Mouse (Mus musculus): ENCODE data around the gene Ccdc169.

DNA sequence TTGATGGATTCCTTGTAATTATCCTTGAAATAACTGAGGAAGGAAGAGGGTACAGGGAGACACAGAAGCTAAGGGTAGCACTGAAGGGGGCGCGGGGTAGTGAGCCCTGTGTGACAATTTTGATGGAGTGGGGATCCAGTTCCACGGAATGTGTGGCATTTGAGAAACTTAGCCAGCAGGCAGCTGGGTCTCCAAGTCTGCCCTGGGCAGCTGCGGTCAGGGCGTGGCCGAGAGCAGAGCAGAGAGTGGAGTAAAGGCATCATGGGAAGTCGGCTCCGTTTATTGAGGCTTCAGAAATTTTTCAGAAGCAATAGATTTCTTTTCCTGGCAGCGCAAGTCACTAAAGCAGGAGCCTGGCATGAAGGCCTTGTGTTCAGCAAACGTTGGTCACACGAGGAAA, 38.1 kb upstream of the Ccdc169 start:
- no peak for TF ChIP-seq POLR2A (IDR thresholded peaks at IDR 0.05; ENCODE audit: low read depth, low read length)
- TF ChIP-seq CTCF (IDR thresholded peaks at IDR 0.05; ENCODE audit: borderline replicate concordance, insufficient read depth, low read length): no peak
